Mouse (Mus musculus): ENCODE measurements around the gene Asb4.

DNA sequence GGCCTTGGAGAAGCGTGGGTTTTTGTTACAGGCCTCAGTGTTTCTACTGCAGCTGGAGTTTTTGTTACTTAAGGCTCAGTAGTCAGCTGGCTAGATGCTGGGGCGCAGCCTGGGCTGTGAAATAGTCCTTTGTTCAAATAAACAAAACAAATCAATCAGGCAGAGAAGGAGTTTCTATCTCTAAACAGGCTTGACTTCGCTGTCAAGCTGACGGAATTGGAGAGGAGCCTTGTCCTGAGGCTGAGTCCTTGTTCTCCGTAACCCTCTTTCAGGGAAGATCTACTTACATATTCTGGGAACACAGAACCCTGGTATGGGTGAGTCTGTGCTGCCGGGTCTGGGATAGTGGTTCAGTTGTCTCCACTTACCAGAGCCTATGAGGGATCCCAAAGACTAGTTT is 64.4 kb downstream of the Asb4 start:
- TF ChIP-seq MAX (IDR thresholded peaks at IDR 0.05) = no peak
- no peak for TF ChIP-seq CTCF (IDR thresholded peaks at IDR 0.05; ENCODE audit: control insufficient read depth, insufficient read depth, insufficient read length)
- TF ChIP-seq MYOG (IDR thresholded peaks at IDR 0.05; ENCODE audit: control insufficient read depth, extremely low read depth, insufficient read length) = no peak
- no peak for TF ChIP-seq FOSL1 (IDR thresholded peaks at IDR 0.05; ENCODE audit: insufficient read depth, low read length, poor library complexity, severe bottlenecking)
